Mouse (Mus musculus) cerebellum, postnatal 4 days (tissue): ENCODE results near the gene Hspb8.
A peak's percentile ranks its signal among the peaks of the same experiment; 100 is the strongest.

Experiments
- DNase-seq, 2 experiments: peaks; one replicate each; pipeline ENCODE4 v3.0.0; 2022; ENCODE audit warnings: low spot score in 2 of 2, mixed read lengths in 1 of 2

The Hspb8 gene

GRCm38 (mm10) chr5:116422699-116423201 is at the start of gene Hspb8:
Gene Hspb8 (minus strand): TSS chr5:116422864.
- peak; percentile 53 to 70 for DNase-seq

- DNase-seq = no peak
Observed at GRCm38 (mm10) chr5:116461354-116462042, 38.8 kb upstream of the Hspb8 start.

- DNase-seq = no peak
Observed at GRCm38 (mm10) chr5:116459970-116460369, 37.3 kb upstream of the Hspb8 start.

- DNase-seq = no peak
Observed at GRCm38 (mm10) chr5:116457791-116458190, 35.1 kb upstream of the Hspb8 start.

GRCm38 (mm10) chr5:116456796-116457515 is 34.3 kb upstream of the Hspb8 start:
- no peak for DNase-seq

- DNase-seq = peak; percentile 46 to 79
Observed at GRCm38 (mm10) chr5:116453401-116453851, 30.8 kb upstream of the Hspb8 start.

GRCm38 (mm10) chr5:116450901-116451300 is 28.2 kb upstream of the Hspb8 start:
- DNase-seq = no peak

- DNase-seq = no peak
Observed at GRCm38 (mm10) chr5:116449522-116450225, 27.0 kb upstream of the Hspb8 start.

- DNase-seq = peak in 1 of 2 experiments; percentile 30
Observed at GRCm38 (mm10) chr5:116448409-116449191, 25.9 kb upstream of the Hspb8 start.

GRCm38 (mm10) chr5:116447821-116448350 is 25.2 kb upstream of the Hspb8 start:
- no peak for DNase-seq

GRCm38 (mm10) chr5:116446552-116446951 is 23.9 kb upstream of the Hspb8 start:
- no peak for DNase-seq

- DNase-seq = no peak
Observed at GRCm38 (mm10) chr5:116445634-116446367, 23.1 kb upstream of the Hspb8 start.

- peak in 1 of 2 experiments; percentile 40 for DNase-seq
Observed at GRCm38 (mm10) chr5:116444517-116444916, 21.9 kb upstream of the Hspb8 start.

- DNase-seq = peak in 1 of 2 experiments; percentile 70
Observed at GRCm38 (mm10) chr5:116443459-116443940, 20.8 kb upstream of the Hspb8 start.

GRCm38 (mm10) chr5:116442697-116443458 is 20.2 kb upstream of the Hspb8 start:
- peak in 1 of 2 experiments; percentile 37 for DNase-seq

GRCm38 (mm10) chr5:116440251-116440650 is 17.6 kb upstream of the Hspb8 start:
- DNase-seq = no peak

GRCm38 (mm10) chr5:116438328-116438727 is 15.7 kb upstream of the Hspb8 start:
- no peak for DNase-seq

GRCm38 (mm10) chr5:116436117-116436516 is 13.5 kb upstream of the Hspb8 start:
- no peak for DNase-seq
